Mouse (Mus musculus) ovary, postnatal 10 days (tissue): ENCODE results near the gene Tmem176a.

Source experiments
- DNase-seq: peaks from one replicate; pipeline ENCODE4 v3.0.0; 2022; ENCODE audit warnings: low spot score

Gene Tmem176a

DNA sequence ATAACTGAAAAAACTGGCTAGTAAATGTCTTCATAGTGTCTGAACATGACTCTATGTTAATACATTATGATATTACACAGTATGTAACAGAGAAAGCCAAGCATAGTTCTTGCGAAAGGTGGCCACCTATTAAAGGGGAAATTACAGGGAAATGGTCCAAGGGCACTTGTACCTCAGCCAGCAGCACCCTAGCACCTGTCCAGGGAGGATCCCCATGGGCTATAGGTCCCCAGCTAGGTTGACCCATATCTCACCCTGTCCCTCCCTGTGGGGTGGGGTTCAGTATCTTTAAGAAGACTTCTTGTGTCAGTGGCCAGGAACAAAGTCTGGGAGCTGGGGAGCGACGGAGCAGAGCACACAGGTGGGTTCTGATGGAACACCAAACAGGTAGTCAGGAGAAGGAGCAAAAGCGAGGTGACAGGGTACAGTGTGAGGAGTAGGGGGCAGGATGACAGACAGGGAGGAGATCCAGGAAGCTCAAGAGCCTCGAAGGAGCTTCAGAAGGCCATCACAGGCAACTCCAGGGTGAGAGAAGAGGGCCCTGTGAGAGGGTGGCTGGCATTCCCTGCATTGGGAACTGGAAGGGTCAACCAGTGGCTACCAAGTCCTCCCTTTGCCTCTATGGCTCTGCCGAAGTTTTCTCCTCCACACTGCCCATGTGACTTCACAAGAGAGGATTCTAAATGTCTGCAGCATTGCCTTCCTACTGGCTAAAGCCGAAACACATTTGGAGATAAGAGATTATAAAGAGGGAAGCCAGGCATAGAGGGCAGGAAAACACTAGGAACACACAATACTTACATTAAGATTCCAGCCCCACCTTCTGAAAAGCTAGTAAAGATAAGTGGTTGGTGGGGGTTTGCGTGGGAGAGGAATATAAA lies 54.5 kb downstream of the Tmem176a start:
- no peak for DNase-seq

DNA sequence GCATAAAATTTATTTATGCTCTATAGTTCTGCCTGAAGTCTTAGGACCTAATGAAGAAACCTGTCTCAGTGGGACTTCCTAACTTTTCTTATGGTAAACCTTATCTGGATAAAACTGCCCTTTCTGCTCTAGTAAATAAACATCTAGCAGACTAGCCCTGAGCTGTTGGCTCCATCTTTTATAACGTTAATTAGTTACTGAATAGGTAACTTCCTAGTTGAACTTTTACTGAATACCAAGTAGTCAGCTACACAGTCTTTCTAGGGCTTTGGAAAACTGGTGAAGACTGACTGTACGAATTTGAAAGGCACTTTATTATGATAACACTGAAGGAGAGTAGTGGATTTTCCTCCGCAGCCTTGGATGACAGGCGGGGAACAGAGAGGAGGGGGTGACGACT lies 55.2 kb downstream of the Tmem176a start:
- no peak for DNase-seq
